Mouse (Mus musculus) cerebellum, postnatal 4 days (tissue): Measurements from ENCODE around the gene Smok2b.
"Not testable (repeated sequence)": the region's sequence is repeated elsewhere in the genome, so short reads cannot be mapped to it uniquely, and the experiment has no call there.

Experiments used
- DNase-seq, 2 experiments: peaks; one replicate each; pipeline ENCODE4 v3.0.0; 2022; ENCODE audit warnings: low spot score in 2 of 2, mixed read lengths in 1 of 2

The Smok2b gene

GRCm38 (mm10) chr17:13229957-13230356, at the start of gene Smok2b:
Smok2b (plus strand) TSS chr17:13230257.
- DNase-seq, result not testable (repeated sequence)

DNA sequence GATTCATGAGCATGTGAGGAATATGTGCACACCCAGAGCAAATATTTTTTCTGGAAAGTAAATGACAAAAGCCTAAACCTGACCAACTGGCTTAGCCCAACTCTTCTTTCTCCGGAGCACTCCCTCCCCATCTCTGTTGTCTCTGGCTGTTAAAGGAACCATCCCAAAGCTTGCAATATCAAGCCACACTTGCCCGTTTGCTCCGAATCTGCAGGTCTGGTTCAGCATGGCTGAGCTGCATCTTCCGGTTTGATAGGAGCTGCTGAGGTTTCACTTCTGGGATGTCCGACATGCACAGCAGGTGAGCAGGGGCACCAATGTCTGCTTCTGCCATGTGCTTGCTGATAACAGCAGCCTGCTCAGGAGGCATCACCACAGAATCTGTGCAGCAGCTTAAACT, 49.6 kb upstream of the Smok2b start:
- not testable (repeated sequence) for DNase-seq

DNA sequence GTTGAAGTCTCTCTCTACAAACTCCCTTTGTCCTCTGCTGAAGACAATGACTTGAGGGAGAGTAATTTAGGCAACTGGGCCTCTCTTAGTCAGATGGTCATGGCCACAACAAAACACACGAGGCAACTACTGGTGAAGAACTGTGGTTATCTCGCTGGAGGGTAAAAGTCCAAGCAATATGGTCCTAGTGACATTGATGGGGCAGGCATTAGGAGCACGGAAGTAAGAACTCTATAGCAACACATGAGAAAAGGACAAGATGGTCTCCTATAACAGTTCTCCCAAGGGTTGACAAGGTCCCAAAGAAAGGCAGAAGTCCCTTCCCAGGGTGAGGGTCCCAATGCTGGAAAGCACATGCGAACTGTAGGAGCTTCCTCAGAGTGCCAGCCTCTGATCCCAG, 47.3 kb upstream of the Smok2b start:
- DNase-seq, result not testable (repeated sequence)

- not testable (repeated sequence) for DNase-seq
Measured at GRCm38 (mm10) chr17:13184514-13184913, 45.5 kb upstream of the Smok2b start.

DNA sequence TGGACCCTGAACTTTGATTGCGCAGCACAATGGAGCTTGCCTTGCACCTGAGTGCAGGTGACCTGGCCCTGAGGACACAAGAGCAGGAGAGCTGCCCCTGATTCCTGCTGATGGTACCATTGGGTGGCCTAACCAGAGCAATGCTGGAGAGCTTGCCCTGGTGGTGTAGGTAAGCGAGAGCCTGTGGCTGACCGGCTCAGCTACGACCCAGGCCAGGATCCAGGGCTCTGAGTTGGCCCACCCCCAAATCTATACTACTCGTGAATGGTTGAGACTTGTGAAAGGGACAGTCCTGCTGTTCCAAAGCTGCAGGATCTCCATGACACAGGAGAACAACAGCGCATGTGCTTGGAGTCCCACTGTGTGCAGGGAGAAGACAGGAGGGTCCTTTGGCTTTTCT, 43.5 kb upstream of the Smok2b start:
- DNase-seq, result not testable (repeated sequence)

GRCm38 (mm10) chr17:13187621-13188020, 42.4 kb upstream of the Smok2b start:
- not testable (repeated sequence) for DNase-seq

DNA sequence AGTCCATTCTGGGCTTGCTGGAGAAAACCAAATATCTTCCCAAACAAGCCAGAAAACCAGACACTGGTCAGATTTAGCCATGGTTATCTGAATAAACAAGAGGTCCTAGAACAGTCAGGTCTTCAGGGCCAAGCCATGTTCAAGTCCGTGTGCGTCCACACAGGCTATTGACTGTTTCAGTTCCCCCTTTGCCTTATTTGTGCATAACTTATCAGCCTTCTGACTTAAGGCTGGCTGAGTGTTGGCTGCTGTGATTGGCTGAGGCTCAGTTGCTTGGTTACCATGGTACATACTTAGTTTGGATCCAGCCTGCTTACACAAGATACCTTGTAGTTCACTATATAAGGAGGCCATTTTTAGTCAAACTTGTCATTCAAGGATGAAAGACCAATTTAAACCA, 41.2 kb upstream of the Smok2b start:
- DNase-seq, result not testable (repeated sequence)

GRCm38 (mm10) chr17:13190836-13191583, 39.0 kb upstream of the Smok2b start:
- not testable (repeated sequence) for DNase-seq

- not testable (repeated sequence) for DNase-seq
Measured at GRCm38 (mm10) chr17:13196486-13196885, 33.6 kb upstream of the Smok2b start.

DNA sequence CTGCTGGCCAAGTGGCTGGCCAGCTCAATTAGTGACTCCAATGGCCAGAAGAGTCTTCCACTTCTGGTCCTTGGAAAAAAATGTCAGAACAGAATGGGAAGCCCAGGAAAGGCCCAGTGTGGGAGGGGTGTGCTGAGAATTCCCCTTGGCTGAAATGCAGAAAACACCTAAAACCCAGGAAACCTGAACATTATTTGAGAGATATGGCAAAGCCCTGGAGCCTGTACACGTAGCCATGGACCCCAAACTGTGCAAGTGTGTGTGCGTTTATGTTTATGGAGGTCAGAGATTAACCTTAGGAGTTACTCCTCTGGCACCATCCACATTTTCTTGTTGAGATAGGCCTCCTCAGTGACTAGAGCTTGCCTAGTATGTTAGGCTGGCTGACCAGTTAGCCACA, 31.2 kb upstream of the Smok2b start:
- DNase-seq, result not testable (repeated sequence)

- DNase-seq, result peak in 1 of 2 experiments; percentile 48
Measured at GRCm38 (mm10) chr17:13199880-13200409, 30.1 kb upstream of the Smok2b start.

DNA sequence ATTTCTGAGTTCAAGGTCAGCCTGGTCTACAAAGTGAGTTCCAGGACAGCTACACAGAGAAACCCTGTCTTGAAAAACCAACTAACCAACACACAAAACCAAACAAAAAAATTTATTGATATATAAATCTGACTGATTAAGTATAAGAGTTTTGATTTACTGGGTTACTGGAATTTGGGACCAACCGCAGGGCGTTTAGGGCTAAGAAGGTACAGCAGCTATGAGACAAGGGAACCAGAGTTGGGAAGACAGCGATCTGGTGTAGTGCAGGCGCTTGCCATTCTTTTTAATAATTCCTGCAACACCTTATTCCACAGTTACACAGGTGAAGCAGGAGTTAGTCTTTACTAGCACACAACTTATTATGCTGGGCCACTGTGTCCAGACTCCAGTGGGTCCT, 28.5 kb upstream of the Smok2b start:
- not testable (repeated sequence) for DNase-seq

GRCm38 (mm10) chr17:13202453-13203107, 27.5 kb upstream of the Smok2b start:
- DNase-seq, result not testable (repeated sequence)

DNA sequence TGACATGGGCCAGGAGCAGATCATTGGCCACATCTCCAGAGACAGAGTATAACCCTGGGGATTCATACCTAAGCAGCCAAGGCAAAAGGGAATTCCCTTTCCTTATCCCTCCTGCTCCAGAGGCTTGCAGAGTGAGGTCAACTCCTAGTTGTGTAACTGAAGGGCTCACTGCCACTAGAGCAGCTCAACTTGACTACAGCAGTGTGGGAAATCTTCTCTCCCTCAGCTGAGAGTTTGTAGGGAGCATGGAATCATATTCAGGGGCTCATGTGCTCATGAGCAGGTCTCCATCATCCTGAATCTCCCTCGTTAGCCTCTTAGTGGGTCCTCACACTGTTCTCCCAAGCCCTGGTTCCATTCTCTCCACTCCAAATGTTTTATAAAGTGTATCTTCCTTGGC, 24.8 kb upstream of the Smok2b start:
- DNase-seq, result not testable (repeated sequence)

DNA sequence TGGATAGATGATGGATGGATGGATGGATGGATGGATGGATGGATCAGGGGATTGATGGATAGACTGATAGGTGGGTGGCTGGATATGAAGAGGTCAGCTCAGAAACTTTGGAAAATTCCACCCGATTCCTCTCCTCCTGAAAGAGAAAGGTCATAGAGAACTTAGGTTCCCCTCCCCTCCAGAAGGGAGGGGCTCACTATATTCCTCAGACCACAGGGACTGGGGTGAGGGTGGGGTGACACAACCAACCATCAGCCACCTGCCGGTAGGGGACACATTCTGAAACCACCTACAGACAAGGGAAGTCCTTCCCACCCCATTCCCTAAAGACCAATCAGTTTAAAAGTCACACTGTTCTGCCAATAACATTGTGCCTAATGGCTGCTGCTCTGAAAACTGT, 23.6 kb upstream of the Smok2b start:
- no peak for DNase-seq

DNA sequence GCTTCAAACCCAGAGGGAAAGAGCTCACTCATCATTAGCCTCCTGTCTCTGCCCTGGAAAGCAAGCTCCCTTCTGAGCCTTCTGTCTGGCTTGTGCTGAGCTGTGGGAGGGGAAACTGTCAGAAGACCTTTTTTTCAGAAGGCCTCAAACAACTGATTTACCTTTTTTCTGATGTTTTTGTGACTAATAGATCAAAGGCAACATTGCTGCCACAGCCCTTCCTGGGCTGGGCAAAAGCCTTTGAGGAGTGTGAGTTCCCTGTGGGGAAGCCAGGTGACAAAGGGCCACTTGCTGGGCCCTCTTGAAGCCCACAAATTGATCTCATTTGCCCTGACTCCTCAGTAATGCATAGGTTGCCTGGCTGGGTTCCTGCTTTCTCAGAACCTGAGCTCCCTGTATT, 21.6 kb upstream of the Smok2b start:
- DNase-seq, result not testable (repeated sequence)

DNA sequence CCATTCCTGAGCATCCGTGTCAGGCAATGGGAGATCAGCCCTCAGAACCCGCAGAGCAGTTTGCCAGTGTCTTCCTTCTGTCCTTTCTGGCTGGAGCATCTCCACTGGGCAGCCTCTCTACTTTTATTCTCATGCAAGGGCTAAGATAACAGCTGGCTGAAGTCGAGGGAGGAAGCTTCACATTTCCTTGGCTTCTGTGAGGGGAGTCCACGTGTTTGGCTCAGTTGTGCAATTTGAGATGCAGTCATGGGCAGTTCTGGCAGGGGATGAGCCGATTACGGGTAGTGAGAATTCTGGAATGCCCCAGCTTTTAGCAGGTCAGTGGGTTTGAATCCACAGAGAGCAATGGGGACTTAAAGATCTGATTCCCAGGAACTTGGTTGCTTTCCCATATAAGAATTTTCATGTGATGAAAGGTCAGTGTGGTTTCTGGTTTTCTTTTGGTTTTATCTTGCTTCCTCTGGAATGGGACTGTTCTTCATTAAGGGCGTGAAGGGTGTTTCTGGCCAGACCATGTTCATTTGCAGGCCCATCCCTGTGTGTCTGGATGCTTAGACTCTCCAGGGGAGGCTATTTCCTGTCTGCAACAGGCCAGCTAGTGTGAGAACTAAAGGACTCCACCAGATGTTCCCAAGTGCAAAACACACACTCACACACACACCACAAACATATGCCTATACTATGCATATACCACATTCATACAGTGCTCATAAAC, 17.8 kb upstream of the Smok2b start:
- no peak for DNase-seq

DNA sequence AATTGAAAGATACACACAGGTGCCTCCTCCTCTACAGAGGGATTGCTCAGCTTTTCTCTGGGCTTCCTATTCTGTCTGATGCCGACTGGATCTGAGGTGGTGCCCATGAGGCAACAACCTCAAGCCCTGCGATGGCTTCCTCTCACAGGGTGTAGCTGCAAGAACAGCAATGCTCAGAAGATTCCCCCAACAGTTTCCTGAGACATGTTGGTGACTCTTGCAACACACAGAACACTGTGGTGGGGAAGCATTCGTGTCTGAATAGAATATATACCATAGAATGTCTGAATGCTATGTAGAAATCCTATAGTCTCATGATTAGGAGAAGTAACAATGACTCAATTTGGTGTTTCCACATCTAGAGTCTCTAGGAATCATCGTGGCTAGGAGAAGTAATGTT, 15.9 kb upstream of the Smok2b start:
- no peak for DNase-seq

DNA sequence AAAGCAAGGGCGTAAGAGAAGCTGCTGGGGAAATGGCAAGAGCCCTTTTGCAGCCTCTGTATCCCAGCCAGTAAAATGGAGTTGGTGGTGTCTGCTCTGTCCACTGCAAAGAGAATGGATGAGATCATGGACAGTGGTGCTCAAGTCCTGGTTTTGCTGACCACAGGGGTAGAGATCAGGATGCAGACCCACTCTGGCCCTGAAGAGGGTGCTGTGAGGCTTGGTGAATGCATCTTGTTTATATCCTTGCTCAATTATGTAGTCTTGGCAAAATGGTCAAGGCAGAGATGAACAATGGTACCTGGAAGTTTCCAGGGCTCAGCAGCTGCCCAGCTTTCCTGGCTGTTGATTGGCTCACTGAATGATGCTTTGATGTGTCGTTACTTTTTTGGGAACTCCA, 14.5 kb upstream of the Smok2b start:
- DNase-seq, result no peak

GRCm38 (mm10) chr17:13220888-13221287, 9.2 kb upstream of the Smok2b start, which contains the start of gene Smok2a:
Smok2a (plus strand) TSS chr17:13221188.
- DNase-seq, result no peak

GRCm38 (mm10) chr17:13221921-13222320, 8.1 kb upstream of the Smok2b start:
- DNase-seq, result not testable (repeated sequence)

DNA sequence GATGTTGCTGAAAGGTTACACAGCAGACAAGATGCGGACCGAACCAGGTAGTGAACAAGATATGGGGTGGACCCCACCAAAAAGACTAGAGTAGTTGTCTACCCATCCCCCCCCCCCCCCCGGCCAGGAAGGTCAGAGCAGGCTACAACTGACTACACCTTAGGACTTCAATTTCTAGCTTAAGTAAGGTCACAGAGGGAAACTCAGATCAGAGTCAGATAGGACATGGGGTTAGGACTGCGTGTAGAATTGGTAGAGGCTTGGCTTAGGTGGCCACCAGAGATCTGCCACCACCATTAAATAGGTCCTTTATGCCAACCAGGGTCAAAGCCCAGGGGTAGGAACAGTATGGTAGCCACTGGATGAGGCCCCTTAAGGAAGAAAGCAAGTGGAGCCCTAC, 9.4 kb downstream of the Smok2b start:
- not testable (repeated sequence) for DNase-seq
